Mouse (Mus musculus): ENCODE measurements around the gene Usp22.

- TF ChIP-seq CTCF (IDR thresholded peaks at IDR 0.05; ENCODE audit: low read depth) = no peak
- no peak for TF ChIP-seq EP300 (IDR thresholded peaks at IDR 0.05; ENCODE audit: low read depth)
Measured at GRCm38 (mm10) chr11:61206136-61206535, 31.3 kb upstream of the Usp22 start.

All from heart, postnatal 0 days (tissue).